Mouse (Mus musculus) forebrain, embryonic 13.5 days (tissue): ENCODE measurements around the gene Ppib. TPM values are rescaled to one million over a fixed set of nuclear protein-coding genes. Genes with fewer than 3 reads are reported as not detected.

Source experiments
- ATAC-seq: fragments of 200-750 bp; cut with Nextera tagmentation; 2 replicates; pipeline ENCODE4 v1.8.0; 2017
- H3K27ac ChIP-seq: fragments of 300-500 bp; sonication (generic); 2 replicates; pipeline ENCODE4 v1.5.1; 2015; ENCODE audit warnings: inconsistent platforms, mild to moderate bottlenecking, moderate library complexity
- H3K27me3 ChIP-seq: fragments of 300-500 bp; sonication (generic); 2 replicates; pipeline ENCODE4 v1.6.1; 2015; ENCODE audit warnings: mild to moderate bottlenecking, inconsistent platforms
- H3K36me3 ChIP-seq: fragments of 300-500 bp; sonication (generic); 2 replicates; pipeline ENCODE4 v1.6.1; 2015; ENCODE audit warnings: mild to moderate bottlenecking, inconsistent platforms; ENCODE audit not compliant: poor library complexity, severe bottlenecking
- H3K4me1 ChIP-seq: fragments of 300-500 bp; sonication (generic); 2 replicates; pipeline ENCODE4 v1.6.1; 2015; ENCODE audit warnings: inconsistent platforms
- H3K4me2 ChIP-seq: fragments of 300-500 bp; sonication (generic); 2 replicates; pipeline ENCODE4 v1.6.1; 2015; ENCODE audit warnings: inconsistent platforms, mild to moderate bottlenecking, moderate library complexity
- H3K4me3 ChIP-seq: fragments of 300-500 bp; sonication (generic); 2 replicates; pipeline ENCODE4 v1.5.1; 2015; ENCODE audit warnings: mild to moderate bottlenecking, inconsistent platforms
- H3K9ac ChIP-seq: fragments of 300-500 bp; sonication (generic); 2 replicates; pipeline ENCODE4 v1.6.1; 2015; ENCODE audit warnings: mild to moderate bottlenecking, inconsistent platforms
- H3K9me3 ChIP-seq: fragments of 300-500 bp; sonication (generic); replicated peaks from 2 replicates; pipeline ENCODE4 v1.6.1; 2016; ENCODE audit warnings: inconsistent platforms
- WGBS: fragments of 180-500 bp; shearing (Covaris S2); methylation state at CpG from one replicate; pipeline ENCODE4 v1.1.7; 2015; 5-methylcytosine and 5-hydroxymethylcytosine counted together
- polyA plus RNA-seq: library from polyadenylated mRNA; unstranded; fragments of >200 nt; fragmentation: Nextera tagmentation; extraction: Ambion mirVana; gene quantifications from 2 replicates; pipeline ENCODE4 v1.2.1, GENCODE M21; 2015

Gene Ppib
- polyA plus RNA-seq, 1 experiment from 2014 or later: 381 TPM

DNA sequence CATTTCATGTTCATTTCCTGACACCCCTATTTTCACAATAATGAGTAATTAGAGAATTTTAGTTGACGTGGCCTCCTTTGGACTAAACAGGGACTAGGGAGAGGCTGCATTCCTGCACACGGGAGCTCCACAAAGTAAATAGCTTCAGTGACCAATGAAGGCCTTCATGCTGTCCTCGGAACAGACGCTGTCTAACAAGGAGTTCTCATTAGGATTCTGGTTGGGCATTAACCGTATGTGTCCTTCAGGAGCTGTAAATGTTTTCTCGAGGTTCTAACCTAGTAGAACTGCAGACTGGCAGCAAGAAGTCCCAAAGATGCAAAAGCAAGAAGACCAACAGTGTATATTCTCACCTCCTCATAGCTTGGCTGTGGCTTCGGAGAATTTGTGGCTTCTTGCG is 45.1 kb downstream of the Ppib start:
- 88% methylated on average over 8 of the region's 8 CpGs for WGBS
- peaks cover 82% of the 10 kb centered on the region for H3K36me3 ChIP-seq

GRCm38 (mm10) chr9:66109574-66109973 is 49.6 kb downstream of the Ppib start:
- Histone ChIP-seq H3K27me3 (no peaks in the 10 kb centered on the region), H3K4me2 (no peak overlapping the region), H3K4me1 (peaks cover 13% of the 10 kb centered on the region), H3K4me3 (no peak overlapping the region), H3K36me3 (peaks cover 56% of the 10 kb centered on the region), H3K9me3 (no peaks in the 10 kb centered on the region), H3K9ac (no peak overlapping the region), H3K27ac (no peak overlapping the region)
- WGBS: 94% methylated on average over 1 of the region's 1 CpGs
- no peak for ATAC-seq

More for the DNA sequence above, 45.1 kb downstream of the Ppib start:
- H3K4me2 ChIP-seq: no peak overlapping the region
- H3K27me3 ChIP-seq: no peaks in the 10 kb centered on the region
- ATAC-seq: no peak
- no peak overlapping the region for H3K27ac ChIP-seq
- no peaks in the 10 kb centered on the region for H3K9me3 ChIP-seq
- H3K4me3 ChIP-seq: no peak overlapping the region
- H3K9ac ChIP-seq: no peak overlapping the region
- peaks cover 3% of the 10 kb centered on the region; the same call in 1 of the 2 replicates for H3K4me1 ChIP-seq

DNA sequence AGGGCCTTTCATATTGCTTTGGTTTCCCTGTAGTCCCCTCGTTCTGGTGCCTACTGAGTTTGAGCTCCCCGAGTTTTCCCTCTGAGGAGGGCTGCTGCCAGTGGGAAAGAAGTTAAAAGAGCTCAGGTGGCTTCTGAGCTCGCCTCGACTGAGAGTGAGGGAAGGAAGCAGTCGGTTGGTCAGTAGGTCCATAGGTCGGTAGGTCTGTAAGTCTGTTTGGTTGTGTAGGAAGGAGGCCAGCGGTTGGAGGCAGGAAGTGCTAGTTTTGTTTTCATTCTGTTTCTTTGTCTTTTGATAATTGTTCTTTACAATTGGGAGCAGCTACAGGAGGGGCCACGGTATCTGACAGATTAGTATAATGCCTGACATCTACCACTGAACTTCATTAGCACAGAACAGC is 50.1 kb downstream of the Ppib start:
- Histone ChIP-seq H3K9me3 (no peaks in the 10 kb centered on the region), H3K27me3 (no peaks in the 10 kb centered on the region), H3K36me3 (peaks cover 53% of the 10 kb centered on the region), H3K4me3 (no peak overlapping the region), H3K9ac (0 out of 2 replicates have a peak overlapping the region, but pooled peaks have one; percentile 30), H3K4me1 (peaks cover 13% of the 10 kb centered on the region), H3K27ac (peak overlapping the region; percentile 65), H3K4me2 (0 out of 2 replicates have a peak overlapping the region, but pooled peaks have one; percentile 10)
- ATAC-seq: no peak
- WGBS: 19% methylated on average over 8 of the region's 8 CpGs

- Histone ChIP-seq H3K27me3 (no peaks in the 10 kb centered on the region), H3K4me3 (no peak overlapping the region), H3K27ac (peak overlapping the region; percentile 65), H3K9me3 (no peaks in the 10 kb centered on the region), H3K4me2 (0 out of 2 replicates have a peak overlapping the region, but pooled peaks have one; percentile 10), H3K4me1 (peaks cover 13% of the 10 kb centered on the region), H3K36me3 (peaks cover 50% of the 10 kb centered on the region), H3K9ac (peak overlapping the region; percentile 30; the same call in 1 of the 2 replicates)
- ATAC-seq: no peak
- WGBS: 11% methylated on average over 8 of the region's 8 CpGs
These were observed 50.8 kb downstream of the Ppib start for GRCm38 (mm10) chr9:66110611-66111379.

DNA sequence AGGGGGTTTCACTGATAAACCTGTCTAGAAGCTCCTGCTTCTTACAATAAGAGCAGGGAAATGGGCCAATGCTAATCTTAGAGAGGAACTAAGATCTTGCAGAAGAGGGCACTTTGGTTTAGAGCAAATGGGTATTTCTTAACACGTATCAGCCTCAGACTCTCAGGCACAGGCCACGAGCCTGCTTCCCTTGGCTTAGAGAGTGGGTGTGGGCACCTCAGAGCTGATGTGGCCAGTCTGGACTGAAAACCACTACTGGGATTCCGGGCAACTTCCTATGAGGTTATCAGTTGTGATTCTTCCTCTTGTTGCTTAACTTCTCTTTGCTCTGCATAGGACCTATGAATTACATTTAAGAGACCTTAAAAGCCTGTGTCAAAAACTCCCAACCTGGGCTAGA is 54.3 kb downstream of the Ppib start:
- no peak overlapping the region for H3K4me2 ChIP-seq
- 97% methylated on average over 3 of the region's 3 CpGs for WGBS
- no peak for ATAC-seq
- no peak overlapping the region for H3K9ac ChIP-seq
- H3K4me3 ChIP-seq: no peak overlapping the region
- H3K27ac ChIP-seq: no peak overlapping the region
- H3K36me3 ChIP-seq: peaks cover 21% of the 10 kb centered on the region
- H3K4me1 ChIP-seq: peaks cover 18% of the 10 kb centered on the region
- no peaks in the 10 kb centered on the region for H3K9me3 ChIP-seq
- no peaks in the 10 kb centered on the region for H3K27me3 ChIP-seq

Other genes starting within 250 kb of the Ppib start
- gene Zfp609, start 232.7 kb upstream of the Ppib start, polyA plus RNA-seq: 9.4 and 9.6 TPM in 2 replicates
- gene Pclaf, start 170.0 kb upstream of the Ppib start, polyA plus RNA-seq: 166 and 189 TPM in 2 replicates
- 27.5 and 29.6 TPM in 2 replicates for gene Trip4, start 151.4 kb upstream of the Ppib start, polyA plus RNA-seq
- 20.8 and 21.8 TPM in 2 replicates for gene Csnk1g1, start 151.3 kb upstream of the Ppib start, polyA plus RNA-seq
- gene Snx22, start 9.5 kb downstream of the Ppib start, polyA plus RNA-seq: 2.7 and 3.1 TPM in 2 replicates
- gene Snx1, start 66.4 kb downstream of the Ppib start, polyA plus RNA-seq: 120 and 124 TPM in 2 replicates
- 126 and 139 TPM in 2 replicates for gene Ciao2a, start 66.4 kb downstream of the Ppib start, polyA plus RNA-seq
- 2.4 and 4.1 TPM in 2 replicates for gene Dapk2, start 98.0 kb downstream of the Ppib start, polyA plus RNA-seq